Mouse (Mus musculus) left cerebral cortex, adult 8-10 months (tissue): Measurements from ENCODE around the gene Nit1. TPM values are rescaled to one million over a fixed set of nuclear protein-coding genes. Genes with fewer than 3 reads are reported as not detected.
"Not testable (repeated sequence)": the region's sequence is repeated elsewhere in the genome, so short reads cannot be mapped to it uniquely, and the experiment has no call there.

Source experiments
- DNase-seq, 2 experiments: peaks; one replicate each; pipeline ENCODE4 v3.0.0; 2022; ENCODE audit warnings: low spot score in 2 of 2
- total RNA-seq, 4 experiments: library from RNA; stranded (reverse); gene quantifications; 2 replicates each; pipeline ENCODE4 v1.2.4; 2022

Nit1 gene
- total RNA-seq, 4 experiments from 2014 or later, result 35.8 to 48.8 (median 43.5) TPM

DNA sequence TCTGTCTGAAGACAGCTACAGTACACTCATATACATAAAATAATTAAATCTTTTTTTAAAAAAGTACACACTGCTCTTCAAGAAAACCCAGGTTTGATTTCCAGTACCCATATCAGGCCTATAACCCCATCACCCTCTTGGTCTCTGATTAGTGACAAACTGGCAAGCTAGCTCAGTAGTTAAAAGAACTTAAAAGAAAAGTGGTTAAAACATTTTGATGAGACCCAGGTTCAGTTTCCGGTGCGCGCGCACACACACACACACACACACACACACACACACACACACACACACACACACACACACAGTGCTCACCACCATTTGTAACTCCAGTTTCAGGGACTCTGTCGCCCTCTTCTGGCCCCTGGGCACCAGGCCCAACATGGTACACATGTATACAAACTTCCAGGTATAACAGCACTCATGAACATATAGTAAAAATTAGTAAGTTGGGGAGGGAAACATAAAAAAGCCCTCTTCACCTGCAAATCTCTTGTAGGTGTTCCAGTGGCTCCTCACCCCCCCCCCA, 10.4 kb upstream of the Nit1 start:
- no peak for DNase-seq

- no peak for DNase-seq
These were observed 3.8 kb upstream of the Nit1 start for GRCm38 (mm10) chr1:171349210-171349609.

GRCm38 (mm10) chr1:171348665-171349064, 3.2 kb upstream of the Nit1 start:
- DNase-seq, result no peak

DNA sequence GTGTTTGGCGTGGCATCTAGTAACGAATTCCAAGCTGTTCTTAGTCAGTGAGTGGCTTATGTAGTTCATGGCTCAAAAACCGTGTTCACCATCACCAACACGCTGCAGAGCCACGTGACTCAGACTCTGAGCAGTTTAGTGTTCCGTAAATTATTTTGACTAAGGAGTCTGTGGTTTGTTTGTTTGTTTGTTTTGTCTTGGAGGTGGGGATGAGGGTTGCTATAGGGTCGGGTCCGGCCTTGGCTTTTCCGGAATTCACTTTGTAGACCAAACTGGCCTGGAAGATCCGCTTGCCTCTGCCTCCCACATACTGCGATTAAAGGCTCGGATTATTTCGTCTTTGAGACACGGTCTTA, 627 bp upstream of the Nit1 start:
- no peak for DNase-seq

DNA sequence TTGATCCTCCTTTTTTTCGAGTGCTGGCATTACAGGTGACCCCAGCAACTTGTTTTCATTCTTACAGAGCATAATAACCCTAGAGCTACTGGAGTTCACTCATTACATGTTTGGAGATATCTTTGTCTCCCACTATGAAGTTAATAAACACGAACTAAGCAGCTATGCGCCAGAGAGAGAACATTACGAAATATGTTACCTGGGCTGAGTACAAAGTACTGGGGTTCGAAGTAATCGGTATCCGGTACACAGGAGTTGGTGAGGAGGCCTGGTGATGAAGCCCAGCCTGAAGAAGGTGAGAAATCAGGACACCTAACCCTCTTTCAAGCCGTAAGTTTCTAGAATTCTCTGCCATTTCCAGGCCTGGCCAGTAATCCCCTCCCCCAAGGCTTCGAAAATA, 731 bp downstream of the Nit1 start:
- no peak for DNase-seq

GRCm38 (mm10) chr1:171343922-171344677, 1.3 kb downstream of the Nit1 start:
- DNase-seq, result no peak

DNA sequence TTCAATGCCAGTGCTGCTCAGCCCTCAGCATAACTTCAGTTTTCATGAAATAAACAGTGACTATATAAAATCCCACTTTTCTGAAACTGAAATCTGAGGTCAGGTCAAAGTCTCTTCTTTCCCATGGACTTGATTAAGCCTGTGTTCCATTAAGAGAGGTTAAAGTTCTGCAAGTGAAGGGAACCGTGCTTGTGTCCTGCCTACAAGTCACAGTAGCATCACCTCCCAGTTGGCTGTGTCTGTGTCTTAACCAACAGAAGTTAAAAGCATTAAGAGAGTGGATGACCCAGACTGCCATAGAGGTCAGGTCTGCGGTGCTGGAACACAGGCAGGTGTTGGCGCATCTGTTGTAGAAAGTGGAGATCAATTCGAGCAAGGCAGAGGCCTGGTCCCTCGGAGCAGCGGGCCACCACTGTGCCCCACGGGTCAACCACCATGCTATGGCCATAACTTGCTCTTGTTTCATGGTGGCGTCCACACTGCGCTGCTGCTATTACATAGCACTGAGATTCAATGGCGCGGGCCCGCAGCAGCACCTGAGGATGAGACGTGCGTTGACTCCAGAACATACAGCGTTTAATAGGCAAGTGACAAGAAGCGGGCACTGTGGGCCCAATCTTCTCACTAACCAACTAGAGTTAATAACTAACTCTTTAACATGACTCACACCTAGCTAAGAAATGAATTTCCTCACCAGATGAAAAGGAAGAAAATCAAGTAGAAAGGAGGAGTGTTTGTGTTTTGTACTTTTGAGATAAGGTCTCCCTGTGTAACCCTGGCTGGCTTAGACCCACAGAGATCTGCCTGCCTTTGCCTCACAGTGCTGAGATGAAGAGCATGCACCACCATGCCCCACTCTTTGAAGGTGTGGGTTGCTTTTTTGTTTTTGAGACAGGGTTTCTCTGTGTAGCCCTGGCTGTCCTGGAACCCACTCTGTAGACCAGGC, 2.9 kb downstream of the Nit1 start:
- no peak for DNase-seq

- no peak for DNase-seq
These were observed 15.3 kb downstream of the Nit1 start for GRCm38 (mm10) chr1:171330216-171330560.

DNA sequence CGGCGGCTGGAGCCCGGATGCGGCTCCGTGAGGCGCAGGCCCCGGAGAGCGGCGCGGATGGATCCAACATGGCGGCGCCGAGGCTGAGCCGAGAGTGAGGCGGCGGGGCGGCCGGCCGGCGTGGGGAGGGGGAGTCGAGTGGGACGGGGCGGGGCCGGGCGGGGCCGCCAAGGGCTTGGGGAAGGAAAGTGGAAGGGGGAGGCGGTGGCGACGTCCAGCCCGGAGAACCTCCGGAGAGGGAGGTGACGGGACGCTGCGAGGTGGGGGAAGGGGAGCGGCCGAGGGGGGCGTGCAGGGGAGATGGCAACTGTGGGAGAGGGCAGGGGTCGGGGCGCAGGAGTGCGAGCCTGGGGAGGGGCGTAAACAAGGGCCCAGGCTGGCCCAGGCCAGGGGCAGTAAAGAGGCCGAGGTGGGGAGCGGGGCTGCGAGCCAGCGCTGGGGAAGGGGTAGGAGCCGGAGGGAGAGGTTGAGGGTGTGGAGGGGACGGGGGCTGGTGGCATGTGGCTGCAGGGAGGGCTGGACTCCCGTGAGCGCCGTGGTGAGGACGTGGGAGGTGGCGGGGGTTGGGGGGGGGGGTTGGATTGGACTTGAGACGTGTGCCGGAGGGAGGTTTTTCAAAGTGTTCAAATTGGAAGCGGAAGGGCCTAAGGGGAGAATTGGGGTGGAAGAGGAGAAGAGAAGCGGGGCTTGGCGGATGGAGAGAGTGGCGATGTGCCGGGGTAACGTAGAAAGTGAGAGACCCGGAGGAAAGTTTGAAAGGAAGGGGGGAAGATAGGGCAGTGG, 15.8 kb downstream of the Nit1 start:
- DNase-seq, result peak in 1 of 2 experiments; percentile 53

DNA sequence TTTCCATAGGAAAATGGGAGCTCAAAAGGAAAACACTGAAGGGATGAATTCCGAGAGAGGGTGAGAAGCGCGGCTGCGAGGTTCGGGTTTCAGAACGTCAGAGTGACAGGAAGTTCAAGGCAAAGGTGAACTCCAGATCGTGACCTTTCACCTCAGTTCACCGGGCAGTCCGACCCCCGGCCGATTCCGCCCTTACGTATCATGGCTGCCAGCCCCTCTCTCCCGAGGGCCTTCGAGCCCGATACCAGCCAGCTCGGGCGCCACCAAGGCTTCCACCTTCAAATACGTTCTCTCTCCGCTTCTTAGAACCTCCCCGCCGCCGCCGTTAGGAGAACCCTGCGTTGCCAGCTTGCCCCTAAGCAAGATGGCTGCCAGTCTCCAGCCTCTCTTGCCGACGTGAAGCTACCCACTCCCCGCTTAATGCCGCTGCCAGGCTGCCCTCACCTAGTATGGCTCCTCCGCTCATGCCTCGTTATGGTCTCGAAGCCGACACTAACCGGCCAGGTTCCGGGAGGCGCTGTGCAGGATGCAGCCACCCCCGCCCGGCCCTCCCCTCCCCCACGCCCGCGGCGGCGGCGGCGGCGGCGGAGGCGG, 16.5 kb downstream of the Nit1 start, which contains the start of gene Dedd:
Gene Dedd (plus strand): TSS at position 307 of the 594 bp plus-strand sequence.
- peak; percentile 88 to 94 for DNase-seq

DNA sequence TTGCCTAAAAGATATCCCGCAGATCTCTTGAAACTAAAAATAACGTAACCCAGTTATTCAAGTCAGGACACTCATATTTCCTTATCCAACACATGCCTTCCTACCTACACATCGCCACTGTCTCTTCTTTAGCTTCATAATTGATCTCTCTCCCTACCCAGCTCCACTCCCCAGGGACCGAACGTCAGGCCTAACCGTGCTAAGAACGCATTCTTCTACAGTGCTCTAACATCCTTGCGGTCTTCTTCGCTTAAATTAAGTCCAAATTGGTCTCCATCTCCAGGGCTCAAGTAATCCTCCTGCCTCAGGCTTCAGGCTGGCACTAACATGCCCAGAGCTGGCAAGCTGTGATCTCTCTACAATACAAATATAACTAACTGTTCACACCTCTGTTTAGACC, 17.2 kb downstream of the Nit1 start:
- DNase-seq, result no peak

DNA sequence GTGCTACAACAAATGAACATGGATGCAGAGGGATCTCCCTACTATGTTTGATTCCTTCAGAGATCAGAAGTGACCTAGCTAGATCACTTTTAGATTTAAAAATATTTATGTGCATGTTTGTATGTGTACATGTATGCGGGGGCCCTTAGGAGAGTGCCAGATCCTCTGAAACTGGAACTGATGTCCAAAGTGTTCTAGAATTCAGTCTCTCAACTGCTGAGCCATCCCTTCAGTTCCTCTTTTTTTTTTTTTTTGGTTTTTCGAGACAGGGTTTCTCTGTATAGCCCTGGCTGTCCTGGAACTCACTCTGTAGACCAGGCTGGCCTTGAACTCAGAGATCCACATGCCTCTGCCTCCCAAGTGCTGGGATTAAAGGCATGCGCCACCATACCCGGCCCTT, 18.9 kb downstream of the Nit1 start:
- not testable (repeated sequence) for DNase-seq

DNA sequence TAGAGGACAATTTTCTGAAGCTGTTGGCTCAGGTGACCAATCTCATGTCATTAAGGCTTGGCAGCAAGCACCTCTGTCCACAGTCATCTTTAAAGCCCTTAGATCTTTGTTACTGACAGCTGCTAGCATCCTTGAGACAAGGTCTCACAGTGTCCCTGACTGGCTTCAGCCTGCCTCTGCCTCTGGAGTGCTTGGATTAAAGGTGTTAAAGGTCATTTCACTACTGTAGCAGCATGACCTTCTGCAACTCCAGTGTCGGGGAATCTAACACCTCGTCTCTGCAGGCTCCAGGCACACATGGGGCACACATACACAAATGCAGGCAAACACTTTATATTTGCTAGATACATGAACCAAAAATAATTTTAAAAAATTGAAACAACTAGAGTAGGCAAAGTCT, 19.9 kb downstream of the Nit1 start:
- no peak for DNase-seq

DNA sequence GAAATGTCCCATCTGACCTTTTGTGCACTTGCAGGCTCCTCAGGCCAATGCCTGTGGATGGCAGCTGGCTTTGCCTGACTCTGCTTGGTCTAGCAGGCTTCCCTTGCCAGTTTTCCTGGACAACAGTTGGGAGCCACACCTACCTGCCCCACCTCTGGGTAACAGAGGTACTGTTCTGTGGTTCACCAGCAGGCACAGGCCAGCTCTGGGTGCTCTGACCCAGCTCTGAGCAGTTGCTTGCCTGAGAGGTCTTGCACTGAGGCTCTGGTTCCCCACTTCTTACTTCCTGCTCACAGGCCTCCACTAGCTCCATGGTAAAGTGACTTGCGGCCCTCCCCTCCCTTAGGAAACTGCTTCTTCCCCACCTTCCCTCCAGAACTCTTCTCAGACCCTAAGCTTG, 23.4 kb downstream of the Nit1 start:
- DNase-seq, result no peak

GRCm38 (mm10) chr1:171321415-171321814, 24.0 kb downstream of the Nit1 start:
- no peak for DNase-seq

DNA sequence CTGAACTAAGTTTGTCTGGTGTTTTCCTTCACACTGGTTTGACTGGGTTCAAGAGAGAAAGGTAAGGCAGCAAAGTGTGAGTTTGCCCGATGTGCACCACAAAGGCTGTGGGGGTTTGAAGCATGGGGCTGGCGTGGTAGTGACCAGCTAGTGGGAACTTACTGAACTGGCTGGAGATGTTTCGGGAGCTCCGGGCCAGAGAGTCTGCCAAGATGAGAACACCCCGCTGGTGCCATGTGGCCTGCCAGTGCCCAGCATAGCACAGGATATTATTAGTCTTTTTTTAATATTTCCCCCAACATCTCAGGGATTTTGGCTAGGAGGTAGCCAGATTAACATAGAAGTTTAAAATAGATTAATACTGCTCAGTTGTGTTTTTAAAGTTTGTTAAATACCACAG, 25.3 kb downstream of the Nit1 start:
- DNase-seq, result no peak

- DNase-seq, result no peak
These were observed 25.7 kb downstream of the Nit1 start for GRCm38 (mm10) chr1:171319748-171320147.

DNA sequence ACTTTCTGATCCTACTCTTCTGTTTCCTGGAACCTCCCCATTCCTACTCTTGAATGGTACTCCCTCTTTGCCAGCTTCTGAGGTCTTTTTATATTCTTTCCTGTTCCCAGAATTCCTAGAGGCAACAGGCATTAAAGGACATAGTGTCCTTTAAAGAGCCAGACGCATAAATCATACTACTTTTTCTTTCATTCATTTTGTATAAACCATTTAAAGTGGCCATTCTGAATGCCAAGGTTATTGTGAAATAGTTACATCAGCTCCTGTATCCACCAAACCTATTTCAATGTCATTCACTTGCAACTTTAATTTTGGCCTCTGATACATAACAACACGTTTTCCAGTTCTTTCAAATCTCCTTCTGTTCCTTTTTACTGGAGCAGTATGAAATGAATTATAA, 36.1 kb downstream of the Nit1 start:
- DNase-seq, result no peak

- not testable (repeated sequence) for DNase-seq
These were observed 39.3 kb downstream of the Nit1 start for GRCm38 (mm10) chr1:171306157-171306556.

- no peak for DNase-seq
These were observed 47.2 kb downstream of the Nit1 start for GRCm38 (mm10) chr1:171298226-171298625.

GRCm38 (mm10) chr1:171295063-171295402, 50.4 kb downstream of the Nit1 start:
- no peak for DNase-seq
